Mouse (Mus musculus) kidney, adult 2 months (tissue): ENCODE data around the gene Dnaic1.

ENCODE experiments used
- CTCF ChIP-seq: fragments of 200-500 bp; conservative IDR thresholded peaks from 2 replicates; pipeline ENCODE4 v1.5.1; 2011; ENCODE audit warnings: low read depth, mild to moderate bottlenecking, control low read depth, low read length, moderate library complexity, mixed read lengths; ENCODE audit not compliant: insufficient read depth, insufficient read length
- POLR2A ChIP-seq: fragments of 200-500 bp; IDR thresholded peaks from one replicate; pipeline ENCODE4 v1.6.1; 2011; ENCODE audit warnings: low read depth, low read length, control low read depth

- TF ChIP-seq CTCF = no peak
- no peak for TF ChIP-seq POLR2A
Observed at GRCm38 (mm10) chr4:41542136-41542535, 27.4 kb upstream of the Dnaic1 start.
